Mouse (Mus musculus) ovary, postnatal 10 days (tissue): ENCODE data around the gene Zfp428.

ENCODE experiments used
- DNase-seq: peaks from one replicate; pipeline ENCODE4 v3.0.0; 2022; ENCODE audit warnings: low spot score

Gene Zfp428

GRCm38 (mm10) chr7:24551985-24552759 is 45.4 kb downstream of the Zfp428 start:
- no peak for DNase-seq

GRCm38 (mm10) chr7:24555786-24556185 is 49.0 kb downstream of the Zfp428 start:
- DNase-seq = no peak

- no peak for DNase-seq
Observed at GRCm38 (mm10) chr7:24561450-24561849, 54.6 kb downstream of the Zfp428 start.

- DNase-seq = no peak
Observed at GRCm38 (mm10) chr7:24563191-24563836, 56.5 kb downstream of the Zfp428 start.

DNA sequence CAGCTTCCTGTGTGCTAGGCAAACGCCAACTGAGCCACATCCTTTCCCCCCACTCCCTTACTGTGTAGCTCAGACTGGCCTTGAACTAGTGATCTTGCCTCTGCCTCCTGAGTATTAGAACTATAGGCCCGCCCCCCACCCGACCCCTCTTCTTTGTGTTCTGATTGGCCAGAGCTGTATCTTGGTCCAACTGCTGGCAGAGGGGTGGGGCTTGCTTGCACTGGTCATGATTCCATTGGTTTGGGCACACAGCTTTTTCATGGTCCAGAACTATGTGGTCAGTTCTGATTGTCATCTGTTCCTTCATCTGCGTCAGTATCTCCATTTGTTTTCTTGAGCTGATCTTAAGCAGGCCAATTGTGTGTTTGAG is 57.0 kb downstream of the Zfp428 start:
- DNase-seq = no peak

- no peak for DNase-seq
Observed at GRCm38 (mm10) chr7:24564607-24565265, 57.9 kb downstream of the Zfp428 start.
